Mouse (Mus musculus): ENCODE results near the gene Mgea5.

Gene Mgea5

GRCm38 (mm10) chr19:45795406-45795944 lies 11.8 kb upstream of the Mgea5 start:
- DNase-seq = no peak

GRCm38 (mm10) chr19:45794718-45795117 lies 11.1 kb upstream of the Mgea5 start:
- no peak for DNase-seq

- no peak for DNase-seq
Observed at GRCm38 (mm10) chr19:45792404-45792803, 8.8 kb upstream of the Mgea5 start.

GRCm38 (mm10) chr19:45789888-45790874 lies 6.5 kb upstream of the Mgea5 start:
- no peak for DNase-seq

GRCm38 (mm10) chr19:45789365-45789764 lies 5.7 kb upstream of the Mgea5 start:
- no peak for DNase-seq

- DNase-seq = no peak
Observed at GRCm38 (mm10) chr19:45788337-45788736, 4.7 kb upstream of the Mgea5 start.

- no peak for DNase-seq
Observed at GRCm38 (mm10) chr19:45787450-45787849, 3.8 kb upstream of the Mgea5 start.

GRCm38 (mm10) chr19:45785470-45785869 lies 1.8 kb upstream of the Mgea5 start:
- no peak for DNase-seq

- no peak for DNase-seq
Observed at GRCm38 (mm10) chr19:45783933-45784576, 418 bp upstream of the Mgea5 start.

- DNase-seq = peak; percentile 86
Observed at GRCm38 (mm10) chr19:45782315-45783001, 1.2 kb downstream of the Mgea5 start.

- DNase-seq = no peak
Observed at GRCm38 (mm10) chr19:45781676-45782075, 2.0 kb downstream of the Mgea5 start.

GRCm38 (mm10) chr19:45780350-45780915 lies 3.2 kb downstream of the Mgea5 start:
- DNase-seq = no peak

GRCm38 (mm10) chr19:45775486-45775885 lies 8.2 kb downstream of the Mgea5 start:
- DNase-seq = no peak

GRCm38 (mm10) chr19:45771501-45771900 lies 12.1 kb downstream of the Mgea5 start:
- DNase-seq = no peak

GRCm38 (mm10) chr19:45760810-45761209 lies 22.8 kb downstream of the Mgea5 start:
- DNase-seq = no peak

GRCm38 (mm10) chr19:45758671-45759070 lies 25.0 kb downstream of the Mgea5 start:
- no peak for DNase-seq

GRCm38 (mm10) chr19:45753551-45753950 lies 30.1 kb downstream of the Mgea5 start:
- DNase-seq = no peak

GRCm38 (mm10) chr19:45751881-45752280 lies 31.8 kb downstream of the Mgea5 start:
- no peak for DNase-seq

GRCm38 (mm10) chr19:45749243-45750043 lies 34.2 kb downstream of the Mgea5 start, which contains the start of gene Npm3:
TSS of gene Npm3 (minus strand) at chr19:45749591.
- peak; percentile 94 for DNase-seq

- no peak for DNase-seq
Observed at GRCm38 (mm10) chr19:45748691-45749242, 34.9 kb downstream of the Mgea5 start.

GRCm38 (mm10) chr19:45748206-45748605 lies 35.4 kb downstream of the Mgea5 start:
- DNase-seq = no peak

Data from kidney, postnatal 10 days (tissue).